ENCODE assay signal across 8 mouse cellular contexts in genomic region chr17:27707954-27708661, GRCm38 (mm10). TPM values are rescaled to one million over a fixed set of nuclear protein-coding genes. Genes with fewer than 3 reads are reported as not detected.
DNase-seq lines count a peak whose midpoint lies in the region; ATAC-seq lines count a peak whose summit lies in the region.

No protein-coding gene starts in this region.

- peaks cover 11% of the 10 kb centered on the region for H3K4me1 ChIP-seq in brown adipose tissue, adult 24 weeks (ENCODE audit: control insufficient read depth, insufficient read depth, insufficient read length, low read length)
- H3K4me1 ChIP-seq in liver, embryonic 15.5 days (replicated peaks) = peaks cover 9% of the 10 kb centered on the region
- H3K4me1 ChIP-seq in neural tube, embryonic 15.5 days = peaks cover 12% of the 10 kb centered on the region

- peak overlapping the region; percentile 56 for H3K4me2 ChIP-seq in liver, embryonic 15.5 days
- H3K4me2 ChIP-seq in neural tube, embryonic 15.5 days = peak overlapping the region; percentile 50

- no peak overlapping the region for H3K27ac ChIP-seq in brown adipose tissue, adult 24 weeks (replicated peaks; ENCODE audit: low read depth, low read length)
- H3K27ac ChIP-seq in liver, embryonic 15.5 days (replicated peaks) = no peak overlapping the region
- H3K27ac ChIP-seq in neural tube, embryonic 15.5 days (replicated peaks) = no peak overlapping the region

- peaks cover 50% of the 10 kb centered on the region for H3K27me3 ChIP-seq in liver, embryonic 15.5 days
- H3K27me3 ChIP-seq in neural tube, embryonic 15.5 days (replicated peaks) = 0 out of 2 replicates have a peak, but pooled peaks cover 8% of the 10 kb centered on the region

- no peak overlapping the region for H3K9ac ChIP-seq in liver, embryonic 15.5 days
- no peak overlapping the region for H3K9ac ChIP-seq in neural tube, embryonic 15.5 days (replicated peaks)

- no peaks in the 10 kb centered on the region for H3K9me3 ChIP-seq in liver, embryonic 15.5 days (replicated peaks)
- no peaks in the 10 kb centered on the region for H3K9me3 ChIP-seq in neural tube, embryonic 15.5 days (replicated peaks)

- ATAC-seq in frontal cortex, adult (ENCODE audit: low TSS enrichment) = peak; percentile 16
- peak; percentile 75 for ATAC-seq in liver, embryonic 15.5 days (ENCODE audit: insufficient read depth)
- peak; percentile 76 for ATAC-seq in neural tube, embryonic 15.5 days (ENCODE audit: low FRiP score)
- ATAC-seq in erythroblast, adult 5-6 weeks (replicated peaks; ENCODE audit: low FRiP score, poor library complexity, severe bottlenecking) = no peak

- DNase-seq in frontal cortex, postnatal 25 days (ENCODE audit: low spot score in 2 of 2) = no peak
- peak; percentile 76 for DNase-seq in gastrocnemius, postnatal 10 days
- peak; percentile 72 for DNase-seq in induced T-regulatory cell, adult 2 months (ENCODE audit: low read depth)

- 3% methylated on average over 25 of the region's 25 CpGs for WGBS in liver, embryonic 15.5 days (ENCODE audit: insufficient replicate concordance)
- 7% methylated on average over 25 of the region's 25 CpGs for WGBS in neural tube, embryonic 15.5 days

- no peaks in the 10 kb centered on the region for H3K36me3 ChIP-seq in liver, embryonic 15.5 days (replicated peaks)
- H3K36me3 ChIP-seq in neural tube, embryonic 15.5 days = peaks cover 9% of the 10 kb centered on the region

- peak overlapping the region; percentile 22; the same call in 1 of the 2 replicates for H3K4me3 ChIP-seq in brown adipose tissue, adult 24 weeks (ENCODE audit: insufficient read depth, low read depth, low read length)
- H3K4me3 ChIP-seq in liver, embryonic 15.5 days (replicated peaks) = peak overlapping the region; percentile 17; the same call in 1 of the 2 replicates
- H3K4me3 ChIP-seq in neural tube, embryonic 15.5 days (replicated peaks) = peak overlapping the region; percentile 21; the same call in 1 of the 2 replicates

RNA-seq across cellular contexts. Expression of gene Spdef, which starts 20.6 kb away (rescaled TPM):
- not detected in 2 replicates for polyA plus RNA-seq in brown adipose tissue, adult 24 weeks (2012; ENCODE audit: insufficient read depth, insufficient read length, missing spikeins)
- under 1 TPM; 0.26 to 0.43 TPM for total RNA-seq in gastrocnemius, postnatal 10 days (2021)
- polyA plus RNA-seq in liver, embryonic 15.5 days (2015; fragmentation: Nextera tagmentation; extraction: Ambion mirVana) = 0.18 TPM in 1 of 2 replicates, not detected in the other
- polyA plus RNA-seq in neural tube, embryonic 15.5 days (2015; fragmentation: Nextera tagmentation; extraction: Ambion mirVana) = 0.92 and 1.9 TPM in 2 replicates
- not detected in 2 replicates for total RNA-seq in erythroblast, adult 5-6 weeks (2015; ENCODE audit: low replicate concordance)
- not detected in 2 replicates for total RNA-seq in erythroblast, adult 5-6 weeks (2017; ENCODE audit: low replicate concordance)

RNA-seq across cellular contexts. Expression of gene Pacsin1, which starts 52.8 kb away (rescaled TPM):
- not detected in 2 replicates for polyA plus RNA-seq in brown adipose tissue, adult 24 weeks (2012; ENCODE audit: insufficient read depth, insufficient read length, missing spikeins)
- 1 to 10 TPM in 1 of 2 experiments, under 1 TPM in 1; 0.33 to 1.8 TPM for total RNA-seq in gastrocnemius, postnatal 10 days (2021)
- 0.13 and 0.24 TPM in 2 replicates for polyA plus RNA-seq in liver, embryonic 15.5 days (2015; fragmentation: Nextera tagmentation; extraction: Ambion mirVana)
- 62.6 and 66.7 TPM in 2 replicates for polyA plus RNA-seq in neural tube, embryonic 15.5 days (2015; fragmentation: Nextera tagmentation; extraction: Ambion mirVana)
- not detected in 2 replicates for total RNA-seq in erythroblast, adult 5-6 weeks (2015; ENCODE audit: low replicate concordance)
- total RNA-seq in erythroblast, adult 5-6 weeks (2017; ENCODE audit: low replicate concordance) = not detected in 2 replicates

Comparison
In these comparisons a context has a peak if more than half of its experiments do, and no peak if none do; other contexts are left out.
1. DNase-seq: peak in gastrocnemius, postnatal 10 days (single experiment) and induced T-regulatory cell, adult 2 months (single experiment); none in frontal cortex, postnatal 25 days (0 of 2).
2. RNA of gene Pacsin1, which starts 52.8 kb away (polyA plus RNA-seq): 62.6 to 66.7 TPM in neural tube, embryonic 15.5 days; not detected in brown adipose tissue, adult 24 weeks and 0.13 to 0.24 TPM in liver, embryonic 15.5 days; every median in the first group is over 10 times any median in the second.
3. Peak in every context shown above with its lines, with median percentiles within 50 percentile points of each other: H3K4me3 ChIP-seq.